Mouse (Mus musculus) lung, postnatal 0 days (tissue): ENCODE measurements around the gene Trpm8.
A peak's percentile ranks its signal among the peaks of the same experiment; 100 is the strongest.

Experiments used
- CTCF ChIP-seq: IDR thresholded peaks from 2 replicates; pipeline ENCODE4 v1.5.1; 2016; ENCODE audit warnings: antibody characterized with exemption, mild to moderate bottlenecking
- EP300 ChIP-seq: IDR thresholded peaks from 2 replicates; pipeline ENCODE4 v1.6.1; 2016; ENCODE audit warnings: antibody characterized with exemption, mild to moderate bottlenecking, control low read depth

GRCm38 (mm10) chr1:88318531-88319060, 41.1 kb downstream of the Trpm8 start:
- TF ChIP-seq CTCF (peak; percentile 89), EP300 (no peak)
